Mouse (Mus musculus) spleen, adult 18-20 months (tissue): ENCODE measurements around the gene Hes5.

ENCODE experiments used
- DNase-seq, 2 experiments: peaks; one replicate each; pipeline ENCODE4 v3.0.0; 2022; ENCODE audit warnings: mixed read lengths in 2 of 2

Gene Hes5

GRCm38 (mm10) chr4:154960690-154961225 is at the start of gene Hes5:
TSS of gene Hes5 (plus strand) at chr4:154960923.
- DNase-seq = peak; percentile 40 to 60

- no peak for DNase-seq
These were observed 49.1 kb upstream of the Hes5 start for GRCm38 (mm10) chr4:154911644-154912043.

DNA sequence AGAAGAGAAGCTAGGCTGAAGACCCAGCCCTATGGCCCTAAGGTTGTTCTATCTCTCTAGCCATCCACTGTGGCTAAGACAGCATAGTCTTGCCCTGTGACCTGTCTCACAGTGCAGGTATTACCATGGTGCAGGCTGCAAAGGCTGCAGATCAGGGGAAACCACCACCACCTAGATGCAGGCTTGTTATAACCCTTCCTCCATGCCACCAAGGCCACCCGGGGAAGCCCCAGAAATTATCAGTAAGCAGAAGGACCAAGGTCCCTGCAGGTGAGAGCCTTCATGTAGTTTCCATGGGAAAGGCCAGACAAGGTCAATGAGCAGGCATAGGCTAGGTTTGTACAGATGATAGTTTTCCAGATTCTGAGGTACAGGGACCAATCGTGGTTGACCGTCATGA is 46.9 kb upstream of the Hes5 start:
- DNase-seq = no peak

DNA sequence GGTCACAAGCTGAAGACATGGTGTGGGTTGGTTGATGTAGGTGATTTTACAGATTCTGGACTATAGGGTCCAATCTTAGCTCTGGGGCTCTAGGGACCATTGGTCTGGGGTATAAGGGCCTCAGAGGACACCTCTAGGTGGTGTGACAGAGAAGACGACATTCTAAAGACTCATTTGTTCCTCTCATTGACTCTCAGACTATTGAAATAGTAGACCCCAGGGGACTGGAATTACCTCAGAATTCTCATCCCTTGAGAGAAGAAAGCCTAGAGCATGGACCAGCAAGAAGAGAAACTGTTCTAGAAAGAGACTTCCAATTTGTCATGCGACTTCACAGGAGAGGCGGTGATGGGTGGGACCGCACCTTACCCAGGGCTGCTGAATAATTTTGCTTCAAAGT is 46.5 kb upstream of the Hes5 start:
- DNase-seq = no peak

DNA sequence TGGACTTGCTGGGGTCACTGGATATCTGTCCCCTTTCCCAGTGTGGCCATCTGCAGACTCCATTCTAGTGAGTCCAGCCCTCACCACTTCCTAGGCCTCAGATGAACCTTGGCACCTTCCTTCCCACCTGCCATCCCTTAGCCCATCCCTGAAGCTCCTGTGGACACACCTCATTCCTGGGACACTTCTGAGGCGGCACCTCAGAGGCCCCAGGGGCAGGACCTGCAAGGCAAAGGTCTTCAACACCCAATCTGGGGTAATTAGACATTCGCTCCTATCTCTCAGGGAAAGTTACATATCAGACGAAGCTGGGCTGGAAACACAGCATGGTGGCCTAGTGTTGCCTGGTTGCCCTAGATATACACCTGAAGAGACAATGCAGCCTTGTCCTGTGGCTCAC is 46.0 kb upstream of the Hes5 start:
- DNase-seq = no peak

DNA sequence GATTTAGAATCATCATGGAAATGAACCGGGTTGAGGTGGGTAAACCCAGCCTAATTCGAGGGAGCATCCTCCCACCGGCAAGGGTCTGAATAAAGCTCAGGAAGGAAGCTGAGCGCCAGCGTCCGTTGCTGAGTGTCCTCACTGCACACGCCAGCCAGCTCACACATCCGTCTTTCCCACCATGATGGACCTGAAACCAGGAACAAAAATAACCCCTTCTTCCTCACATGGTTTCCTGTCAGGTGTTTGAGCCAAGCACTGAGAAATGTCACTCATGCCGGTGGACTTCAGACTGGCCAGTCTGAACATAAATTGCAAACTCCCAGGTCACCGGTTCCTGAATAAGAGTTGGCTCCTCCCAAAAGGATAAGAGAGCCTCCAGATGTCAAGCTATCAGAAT is 45.4 kb upstream of the Hes5 start:
- DNase-seq = no peak

DNA sequence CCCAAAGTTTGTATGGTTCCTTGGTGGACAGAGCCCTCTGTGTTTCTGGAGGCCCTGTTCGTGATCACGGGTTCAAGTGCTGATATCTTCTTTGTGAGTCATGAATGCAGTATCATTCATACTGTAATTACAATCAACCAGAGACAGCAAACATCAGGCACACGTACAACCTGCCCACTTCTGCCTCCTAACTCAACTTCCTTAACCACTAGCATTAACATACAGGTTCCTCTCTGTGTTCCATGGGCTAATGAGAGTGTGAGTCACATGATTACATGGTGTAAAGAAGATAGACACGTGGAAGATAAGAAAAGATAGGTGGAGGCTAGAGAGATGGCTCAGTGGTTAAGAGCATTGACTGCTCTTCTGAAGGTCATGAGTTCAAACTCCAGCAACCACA is 44.1 kb upstream of the Hes5 start:
- no peak for DNase-seq

DNA sequence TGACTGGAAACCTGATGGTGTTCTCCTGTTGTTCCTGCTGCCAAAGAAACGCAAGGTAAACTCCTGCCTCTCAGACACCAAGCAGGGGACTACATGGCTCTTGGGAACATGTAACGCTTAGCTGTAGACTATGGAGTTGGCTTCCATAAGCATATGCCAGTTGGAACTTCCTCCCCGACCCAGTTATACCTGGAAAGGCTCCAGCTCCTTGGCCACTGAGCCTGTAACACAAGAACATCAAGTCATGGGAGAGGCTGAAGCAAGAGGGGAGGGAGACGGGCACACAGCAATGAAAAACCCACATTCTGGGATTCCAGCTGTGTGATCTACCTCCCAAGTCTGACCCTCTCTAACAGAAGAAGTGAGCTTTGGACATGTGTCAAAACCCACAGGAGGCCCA is 38.4 kb upstream of the Hes5 start:
- DNase-seq = no peak

DNA sequence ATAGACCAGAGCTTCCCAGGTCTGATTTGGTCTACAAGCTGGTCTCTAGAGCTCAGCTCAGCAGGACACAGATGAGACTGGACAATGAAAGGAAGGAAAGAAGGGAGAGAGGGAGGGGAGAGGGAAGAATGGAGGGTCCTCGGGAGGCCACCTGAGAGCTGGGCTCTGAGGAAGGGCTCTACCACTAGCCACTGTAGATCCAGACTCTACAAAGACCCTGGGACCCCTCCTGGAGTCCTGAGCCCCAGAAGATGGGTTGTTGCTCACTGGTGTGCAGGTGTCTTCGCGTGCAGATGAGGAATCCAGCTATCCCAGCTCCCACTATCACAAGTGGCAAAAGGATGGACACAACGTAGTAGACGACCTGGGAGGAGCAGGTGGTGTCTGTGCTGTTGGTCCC is 37.8 kb upstream of the Hes5 start:
- no peak for DNase-seq

DNA sequence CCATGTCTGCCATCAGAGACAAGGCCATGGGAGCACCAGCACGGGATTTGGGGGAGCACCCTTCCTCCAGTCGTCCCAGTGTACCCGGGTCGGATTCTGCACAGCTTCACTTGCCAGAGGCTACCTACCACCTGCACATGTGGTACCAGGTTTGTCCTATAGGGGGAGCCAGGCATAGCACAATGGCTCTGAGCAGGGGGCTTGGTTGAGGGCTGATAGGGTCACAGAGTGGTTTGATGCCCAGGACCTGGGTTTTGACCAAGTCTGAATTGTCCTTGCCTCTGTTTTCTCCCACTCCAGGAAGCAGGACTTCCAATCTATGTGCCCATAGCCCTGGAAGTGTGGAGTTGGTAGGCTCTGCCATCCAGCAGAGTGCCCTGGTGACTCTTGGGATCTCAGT is 35.3 kb upstream of the Hes5 start:
- DNase-seq = peak in 1 of 2 experiments; percentile 70

GRCm38 (mm10) chr4:154926969-154927898 is 33.5 kb upstream of the Hes5 start:
- DNase-seq = peak in 1 of 2 experiments; percentile 35

GRCm38 (mm10) chr4:154927899-154928337 is 32.8 kb upstream of the Hes5 start:
- peak; percentile 31 to 55 for DNase-seq

- DNase-seq = no peak
These were observed 32.2 kb upstream of the Hes5 start, which contains the start of gene Tnfrsf14 for GRCm38 (mm10) chr4:154928395-154929087. TSS of gene Tnfrsf14 (minus strand) at chr4:154928563.

DNA sequence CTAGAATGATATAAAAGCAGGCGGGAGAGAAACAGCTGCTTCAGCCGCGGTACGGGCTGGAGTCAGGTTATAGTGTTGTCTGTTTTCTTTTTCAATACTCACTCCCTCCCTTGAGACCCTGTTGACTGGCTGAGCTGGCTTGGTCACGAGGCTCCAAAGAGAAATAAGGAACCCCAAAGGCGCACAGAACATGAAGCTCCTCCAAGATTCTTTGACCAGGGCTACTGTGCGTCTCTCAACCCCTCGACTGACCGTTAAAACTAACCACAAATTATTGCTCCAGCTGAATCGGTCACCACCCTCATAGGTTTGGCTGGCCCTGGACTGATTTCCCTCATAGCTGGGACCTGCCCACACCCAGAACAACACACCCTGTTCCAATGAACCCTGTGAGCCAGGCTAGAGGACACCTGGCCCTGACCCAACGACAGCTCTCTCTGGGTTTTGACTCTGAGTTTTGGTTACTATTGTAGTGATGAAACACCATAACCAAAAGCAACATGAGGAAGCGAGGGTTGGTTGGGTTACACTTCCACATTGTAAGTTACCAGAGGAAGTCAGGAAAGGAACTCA is 31.5 kb upstream of the Hes5 start:
- peak in 1 of 2 experiments; percentile 32 for DNase-seq

- no peak for DNase-seq
These were observed 27.3 kb upstream of the Hes5 start for GRCm38 (mm10) chr4:154933306-154933907.

DNA sequence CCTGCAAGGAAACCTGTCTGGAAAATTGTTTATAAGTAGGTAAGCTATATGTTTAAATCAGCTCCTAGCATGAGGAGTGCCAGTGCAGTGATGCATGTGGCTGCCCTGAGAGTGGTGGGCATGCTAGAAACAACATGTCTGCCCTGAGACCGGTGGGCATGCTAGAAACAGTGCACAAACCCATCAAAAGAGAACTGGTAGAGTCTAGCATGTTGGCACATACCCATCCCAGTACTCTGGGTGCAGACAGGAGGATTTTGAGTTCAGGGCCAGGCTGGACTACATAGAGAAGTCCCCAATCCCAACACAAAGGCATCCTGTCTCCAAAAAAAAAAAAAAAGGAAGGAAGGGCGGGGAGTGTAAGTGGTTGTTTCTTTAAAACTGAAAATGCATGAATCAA is 25.9 kb upstream of the Hes5 start:
- DNase-seq = no peak

- DNase-seq = no peak
These were observed 24.9 kb upstream of the Hes5 start for GRCm38 (mm10) chr4:154935788-154936187.

- DNase-seq = no peak
These were observed 24.0 kb upstream of the Hes5 start for GRCm38 (mm10) chr4:154936542-154937255.

- no peak for DNase-seq
These were observed 23.0 kb upstream of the Hes5 start for GRCm38 (mm10) chr4:154937746-154938145.

DNA sequence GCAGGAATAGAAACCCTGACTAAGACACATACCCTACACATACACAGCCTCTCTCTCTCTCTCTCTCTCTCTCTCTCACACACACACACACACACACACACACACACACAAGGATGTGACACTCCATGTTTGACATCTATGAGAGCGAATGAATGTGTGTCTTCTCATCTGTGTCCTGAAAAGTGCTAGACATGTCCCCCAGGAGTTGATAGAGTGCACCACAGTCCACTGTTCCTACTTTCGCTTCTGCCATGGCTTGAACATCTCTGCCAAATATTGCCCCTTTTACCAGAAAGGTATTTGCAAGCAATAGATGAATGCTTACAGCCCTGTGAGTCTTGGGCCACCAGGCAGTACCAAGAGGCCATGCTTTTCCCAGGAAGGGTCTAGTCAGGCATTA is 20.6 kb upstream of the Hes5 start:
- no peak for DNase-seq

DNA sequence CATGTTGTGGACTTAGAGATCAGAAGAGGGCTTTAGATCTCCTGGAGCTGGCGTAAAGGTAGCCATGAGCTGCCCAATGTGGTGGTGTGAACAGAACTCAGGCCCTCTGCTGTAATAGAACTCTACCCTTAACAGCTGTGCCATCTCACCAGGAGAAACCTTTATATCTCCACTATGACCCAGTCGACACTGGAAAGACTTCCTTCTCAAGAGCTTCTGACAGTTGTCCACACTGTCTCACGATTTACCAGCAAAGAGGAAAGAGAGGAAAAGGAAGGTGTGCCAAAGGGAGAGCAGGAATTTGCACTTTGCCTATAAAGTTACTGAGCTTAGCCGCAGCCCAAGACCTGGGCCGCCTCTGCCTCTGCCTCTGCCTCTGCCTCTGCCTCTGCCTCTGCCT is 18.9 kb upstream of the Hes5 start:
- DNase-seq = no peak

DNA sequence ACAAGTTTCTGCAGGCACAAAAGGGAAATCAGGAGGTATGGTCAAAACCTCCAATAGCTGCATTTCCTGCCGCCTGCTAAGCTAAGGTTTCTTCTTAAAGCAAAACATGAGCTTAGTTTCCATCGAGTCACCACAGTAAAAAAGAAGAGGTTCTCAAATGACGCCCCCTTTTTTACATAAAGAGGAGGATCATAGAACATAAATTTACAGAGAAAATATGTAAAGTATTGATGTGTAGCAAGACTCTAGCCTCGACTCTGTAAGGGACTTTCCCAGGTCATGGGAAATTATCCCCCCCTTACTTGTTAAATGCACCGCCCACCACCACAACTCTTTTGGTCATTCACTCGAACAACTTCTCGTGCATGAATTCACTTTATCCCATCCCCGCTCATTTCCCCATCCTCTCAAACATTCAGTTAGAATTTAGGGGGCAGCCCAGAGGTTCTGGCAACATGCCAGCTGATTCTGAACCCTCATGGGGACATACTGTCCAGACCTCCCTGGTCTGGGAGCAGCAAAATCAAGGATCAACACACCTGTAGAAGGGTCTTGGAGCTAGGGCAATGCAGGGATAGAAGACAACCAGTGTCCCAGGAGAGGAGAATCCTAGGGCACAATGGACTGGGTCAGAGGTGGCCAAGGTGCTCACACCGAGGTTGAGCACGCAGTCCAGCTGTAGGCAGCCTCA is 17.9 kb upstream of the Hes5 start:
- no peak for DNase-seq
